Comparison of ENCODE assay signal across 28 mouse cellular contexts in genomic region chr4:94692175-94692574, GRCm38 (mm10). TPM values are rescaled to one million over a fixed set of nuclear protein-coding genes. Genes with fewer than 3 reads are reported as not detected.
DNase-seq lines count a peak whose midpoint lies in the region; ATAC-seq and TF ChIP-seq lines count a peak whose summit lies in the region.
"Had no signal": no experiment of that assay in that cellular context is flagged by ENCODE, and none has a peak within 500 bp of the region (broad histone marks: within the 10 kb centered on the region; RNA-seq: fewer than 3 reads in every experiment).

No protein-coding gene starts in this region.

- no peak overlapping the region for H3K27ac ChIP-seq in kidney, postnatal 0 days
- no peak overlapping the region for H3K27ac ChIP-seq in MEL (ENCODE audit: control insufficient read depth, low read depth, low read length)
- H3K27ac ChIP-seq: embryonic facial prominence, embryonic 10.5 days; embryonic facial prominence, embryonic 12.5 days; forebrain, embryonic 13.5 days; forebrain, embryonic 15.5 days had no signal

- no peak overlapping the region for H3K4me2 ChIP-seq in kidney, postnatal 0 days (ENCODE audit: low read length)
- H3K4me2 ChIP-seq: embryonic facial prominence, embryonic 12.5 days; forebrain, embryonic 13.5 days; forebrain, embryonic 15.5 days had no signal

- TF ChIP-seq CTCF in kidney, postnatal 0 days (IDR thresholded peaks at IDR 0.05; ENCODE audit: low read depth): no peak
- TF ChIP-seq CTCF in MEL (IDR thresholded peaks at IDR 0.05 in 2 of 3, conservative IDR thresholded peaks at IDR 0.05 in 1 of 3; ENCODE audit: control insufficient read depth in 1 of 3, insufficient read depth in 1 of 3, low read depth in 2 of 3, low read length in 3 of 3, poor library complexity in 1 of 3, severe bottlenecking in 1 of 3): no peak

- peak in 1 of 2 experiments; percentile 30; a peak in 1 of 4 replicates for TF ChIP-seq EP300 in MEL (IDR thresholded peaks at IDR 0.05; ENCODE audit: low read depth in 1 of 2, low read length in 2 of 2)

- peak; percentile 6 for DNase-seq in kidney, adult 11 months
- no peak for DNase-seq in kidney, postnatal 4 days
- DNase-seq in kidney, postnatal 0 days (ENCODE audit: low spot score): peak; percentile 11
- no peak for DNase-seq in kidney, adult 9 months
- DNase-seq in MEL (ENCODE audit: low read depth, low spot score): no peak
- DNase-seq in retina, embryonic 14.5 days (ENCODE audit: low spot score): no peak
- DNase-seq in T-cell, adult 2 months (ENCODE audit: low spot score): no peak
- DNase-seq: adrenal gland, adult 8-10 months; adrenal gland, postnatal 14 days; adrenal gland, postnatal 36 days; B cell, adult 2 months; cerebellum, adult 11-12 months; cerebellum, adult 2 months; cerebellum, adult 9-10 months; cerebellum, postnatal 10 days; cerebellum, postnatal 25 days; forebrain, postnatal 0 days had no signal

- ATAC-seq in kidney, postnatal 0 days (replicated peaks; ENCODE audit: low FRiP score, low read depth): no peak
- peak; percentile 75 for ATAC-seq in erythroid progenitor cell, adult 5-6 weeks (replicated peaks; ENCODE audit: low FRiP score, poor library complexity, severe bottlenecking)
- ATAC-seq: activated CD4-positive, CD25-positive, alpha-beta regulatory T cell, adult 4 months; CD4-positive, CD25-positive, alpha-beta regulatory T cell, adult 4 months; forebrain, embryonic 13.5 days; forebrain, embryonic 15.5 days; forebrain, postnatal 0 days had no signal

- WGBS in kidney, postnatal 0 days: 75% methylated on average over 2 of the region's 2 CpGs

- no peaks in the 10 kb centered on the region for H3K79me2 ChIP-seq in MEL (ENCODE audit: control insufficient read depth, insufficient read depth, low read length, poor library complexity)

- peaks cover 7% of the 10 kb centered on the region for H3K36me3 ChIP-seq in kidney, postnatal 0 days (ENCODE audit: insufficient read depth, low read length)
- peaks cover 0 to 23% of the 10 kb centered on the region in 2 experiments; a peak in 2 of 4 replicates for H3K36me3 ChIP-seq in MEL (ENCODE audit: control insufficient read depth in 1 of 2, insufficient read depth in 2 of 2, low read length in 2 of 2)

- no peaks in the 10 kb centered on the region for H3K9me3 ChIP-seq in kidney, postnatal 0 days (replicated peaks; ENCODE audit: low read length)
- no peaks in the 10 kb centered on the region for H3K9me3 ChIP-seq in MEL (replicated peaks; ENCODE audit: insufficient read depth, low read length)
- H3K9me3 ChIP-seq: embryonic facial prominence, embryonic 10.5 days; embryonic facial prominence, embryonic 12.5 days; forebrain, embryonic 13.5 days; forebrain, embryonic 15.5 days; G1E had no signal

- no peak overlapping the region for H3K4me3 ChIP-seq in kidney, postnatal 0 days (replicated peaks; ENCODE audit: low read depth, low read length)
- H3K4me3 ChIP-seq in MEL (ENCODE audit: control insufficient read depth in 1 of 2, insufficient read depth in 1 of 2, low read depth in 2 of 2, low read length in 2 of 2): no peak overlapping the region
- H3K4me3 ChIP-seq: embryonic facial prominence, embryonic 10.5 days; embryonic facial prominence, embryonic 12.5 days; erythroblast, embryonic 14.5 days; forebrain, embryonic 13.5 days; forebrain, embryonic 15.5 days had no signal

- no peak for TF ChIP-seq RAD21 in MEL (IDR thresholded peaks at IDR 0.05; ENCODE audit: low read depth, low read length)

- TF ChIP-seq POLR2A in MEL (IDR thresholded peaks at IDR 0.05; ENCODE audit: control insufficient read depth in 1 of 2, insufficient read depth in 1 of 2, low read depth in 1 of 2, low read length in 2 of 2, poor library complexity in 1 of 2): no peak

- no peak overlapping the region for H3K9ac ChIP-seq in kidney, postnatal 0 days (ENCODE audit: low read depth, low read length)
- no peak overlapping the region for H3K9ac ChIP-seq in MEL (ENCODE audit: control insufficient read depth, low read depth, low read length, poor library complexity, severe bottlenecking)
- H3K9ac ChIP-seq: embryonic facial prominence, embryonic 12.5 days; forebrain, embryonic 13.5 days; forebrain, embryonic 15.5 days; forebrain, postnatal 0 days had no signal

- H3K4me1 ChIP-seq in kidney, postnatal 0 days (replicated peaks; ENCODE audit: insufficient read depth, low read length): no peaks in the 10 kb centered on the region
- H3K4me1 ChIP-seq in MEL (ENCODE audit: control insufficient read depth in 1 of 2, insufficient read depth in 2 of 2, low read length in 2 of 2): peaks cover 7 to 21% of the 10 kb centered on the region in 2 experiments
- H3K4me1 ChIP-seq: embryonic facial prominence, embryonic 10.5 days; embryonic facial prominence, embryonic 12.5 days; forebrain, embryonic 13.5 days; forebrain, embryonic 15.5 days had no signal

- no peaks in the 10 kb centered on the region for H3K27me3 ChIP-seq in kidney, postnatal 0 days (ENCODE audit: insufficient read depth, low read length)
- H3K27me3 ChIP-seq in MEL (ENCODE audit: control insufficient read depth in 1 of 2, insufficient read depth in 2 of 2, low read length in 2 of 2): no peaks in the 10 kb centered on the region
- H3K27me3 ChIP-seq: CH12.LX; embryonic facial prominence, embryonic 12.5 days; forebrain, embryonic 13.5 days; forebrain, embryonic 15.5 days had no signal

TF ChIP-seq in MEL, 35 proteins besides CTCF, POLR2A, EP300 and RAD21:
- TF ChIP-seq GATA1 (IDR thresholded peaks at IDR 0.05; ENCODE audit: low read depth, low read length) (0 out of 2 replicates have a peak, but pooled peaks have one; percentile 12), BHLHE40 (IDR thresholded peaks at IDR 0.05; ENCODE audit: borderline replicate concordance, low read depth, low read length) (no peak)

RNA-seq across cellular contexts. Expression of gene Lrrc19, which starts 42.2 kb away (rescaled TPM):
- 14.0 and 14.3 TPM in 2 replicates for polyA plus RNA-seq in kidney, postnatal 0 days (2015; fragmentation: Nextera tagmentation; extraction: Ambion mirVana)
- not detected in 2 replicates for total RNA-seq in MEL (2012; rRNA removed)
- polyA plus RNA-seq in MEL (2012; ENCODE audit: insufficient read depth in 1 of 2, insufficient read length in 2 of 2, low read depth in 1 of 2, low replicate concordance in 2 of 2, missing spikeins in 1 of 2): under 1 TPM in 1 of 2 experiments, not detected in 1; 0.04 TPM
- not detected in 2 replicates for total RNA-seq in erythroid progenitor cell, adult 5-6 weeks (2015; ENCODE audit: low replicate concordance)
- total RNA-seq in erythroid progenitor cell, adult 5-6 weeks (2017; ENCODE audit: low replicate concordance): not detected in 2 replicates
- total RNA-seq: adrenal gland, adult 8-10 months; adrenal gland, postnatal 14 days; adrenal gland, postnatal 36 days; CH12.LX; forebrain, postnatal 0 days; G1E had no signal
- polyA plus RNA-seq: CD4-positive, CD25-positive, alpha-beta regulatory T cell, adult 4 months; cerebellum, adult 2 months; cortical plate, adult 2 months; erythroblast, embryonic 14.5 days; G1E had no signal

RNA-seq across cellular contexts. Expression of gene Tek, which starts 46.9 kb away (rescaled TPM):
- polyA plus RNA-seq in kidney, postnatal 0 days (2015; fragmentation: Nextera tagmentation; extraction: Ambion mirVana): 26.8 and 27.7 TPM in 2 replicates
- 0.10 and 0.58 TPM in 2 replicates for total RNA-seq in MEL (2012; rRNA removed)
- under 1 TPM in 1 of 2 experiments, not detected in 1; 0.28 TPM for polyA plus RNA-seq in MEL (2012; ENCODE audit: insufficient read depth in 1 of 2, insufficient read length in 2 of 2, low read depth in 1 of 2, low replicate concordance in 2 of 2, missing spikeins in 1 of 2)
- not detected in 2 replicates for total RNA-seq in erythroid progenitor cell, adult 5-6 weeks (2015; ENCODE audit: low replicate concordance)
- total RNA-seq in erythroid progenitor cell, adult 5-6 weeks (2017; ENCODE audit: low replicate concordance): 0.64 TPM in 1 of 2 replicates, not detected in the other
- polyA plus RNA-seq: activated CD4-positive, CD25-positive, alpha-beta regulatory T cell, adult 4 months; CD4-positive, CD25-positive, alpha-beta regulatory T cell, adult 4 months; erythroblast, embryonic 14.5 days; G1E had no signal

Comparison
In these comparisons a context has a peak if more than half of its experiments do, and no peak if none do; other contexts are left out.
1. DNase-seq: peak in kidney, adult 11 months (single experiment) and kidney, postnatal 0 days (single experiment); none in kidney, postnatal 4 days (0 of 2), kidney, adult 9 months (single experiment), MEL (single experiment), retina, embryonic 14.5 days (single experiment) and T-cell, adult 2 months (single experiment).